Mouse (Mus musculus) cerebellum, adult 9-11 months (tissue): ENCODE measurements around the gene Zc3hc1.

Experiments used
- DNase-seq: peaks from one replicate; pipeline ENCODE4 v3.0.0; 2022

Gene Zc3hc1

GRCm38 (mm10) chr6:30372627-30373369 lies 18.0 kb downstream of the Zc3hc1 start:
- no peak for DNase-seq

DNA sequence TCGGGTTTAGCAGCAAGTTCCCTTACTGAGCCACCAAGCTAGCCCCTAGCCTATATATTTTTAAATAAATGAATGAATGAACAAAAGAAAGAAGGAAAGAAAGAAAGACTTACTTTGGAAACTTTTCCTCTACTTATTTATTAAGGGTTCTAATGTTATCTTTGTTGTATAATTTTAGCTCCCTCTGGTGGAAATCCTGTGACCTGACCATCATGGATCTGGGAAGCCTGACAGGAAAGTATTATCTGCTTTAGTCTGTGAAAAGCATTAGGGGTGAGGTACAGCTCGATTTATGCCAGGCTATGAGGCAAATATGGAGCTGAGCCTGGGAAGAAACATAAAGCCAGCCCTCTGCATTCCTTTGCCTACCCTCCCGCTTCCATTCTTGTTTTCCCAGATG lies 21.5 kb downstream of the Zc3hc1 start:
- DNase-seq: no peak

GRCm38 (mm10) chr6:30363808-30364207 lies 27.0 kb downstream of the Zc3hc1 start:
- no peak for DNase-seq

DNA sequence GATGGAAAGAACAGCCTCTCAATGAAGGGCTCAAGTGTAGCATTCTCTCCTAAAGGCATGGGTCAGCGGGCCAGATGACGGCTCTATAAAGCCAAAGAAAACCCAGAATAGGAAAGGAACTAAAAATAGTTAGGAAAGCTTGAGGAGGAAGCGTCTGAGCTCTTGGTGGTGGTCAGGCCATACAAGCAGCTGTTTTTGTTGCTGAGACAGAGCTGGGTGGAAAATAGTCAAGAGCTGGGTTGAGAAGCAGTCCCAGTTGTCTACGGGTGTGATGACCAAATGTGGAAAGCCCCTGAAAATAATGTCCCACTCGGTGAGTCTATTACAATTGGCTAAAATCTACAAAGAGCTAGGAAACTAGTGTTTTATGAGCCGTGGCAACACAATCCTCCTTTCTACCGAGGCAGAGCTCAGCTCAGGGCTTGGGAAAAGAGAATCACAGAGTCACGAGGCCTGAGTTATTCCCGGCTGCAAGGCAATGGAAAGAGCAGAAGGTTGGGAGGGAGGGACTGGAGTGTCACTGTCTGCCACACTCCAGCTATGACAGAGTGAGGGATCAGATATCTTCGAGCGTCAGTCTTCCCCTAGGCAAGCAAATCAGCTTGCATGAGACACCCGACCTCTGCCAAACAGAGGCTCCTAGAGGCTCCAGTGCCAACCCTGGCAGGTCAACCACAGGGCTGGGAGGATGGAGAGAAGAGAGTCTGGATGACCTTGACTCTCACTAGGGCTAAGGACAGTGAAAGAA lies 30.9 kb downstream of the Zc3hc1 start:
- no peak for DNase-seq

- DNase-seq: peak; percentile 62
Measured at GRCm38 (mm10) chr6:30357561-30358177, 33.2 kb downstream of the Zc3hc1 start.

GRCm38 (mm10) chr6:30356680-30357079 lies 34.1 kb downstream of the Zc3hc1 start:
- DNase-seq: peak; percentile 18

GRCm38 (mm10) chr6:30356161-30356560 lies 34.7 kb downstream of the Zc3hc1 start:
- peak; percentile 55 for DNase-seq

DNA sequence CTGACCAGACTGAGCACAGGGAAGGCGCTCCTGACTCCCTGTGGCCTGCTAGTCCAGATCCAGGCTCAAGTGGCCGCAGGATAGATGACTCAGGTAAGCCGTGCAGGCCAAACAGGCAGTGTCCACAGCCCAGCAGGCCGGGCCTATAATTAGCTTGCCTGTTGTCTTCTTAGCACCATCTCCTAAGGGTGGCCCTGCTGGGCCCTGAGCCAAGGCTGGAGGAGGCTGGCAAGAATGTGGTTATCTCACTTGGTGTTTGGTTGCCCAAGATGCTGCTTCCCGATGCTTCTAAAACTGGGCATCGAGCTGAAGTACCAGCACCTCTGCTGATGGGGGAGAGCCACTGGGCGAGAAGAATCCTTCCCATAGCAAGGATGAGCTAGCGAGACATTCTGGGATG lies 35.1 kb downstream of the Zc3hc1 start:
- peak; percentile 71 for DNase-seq

- DNase-seq: no peak
Measured at GRCm38 (mm10) chr6:30354760-30355159, 36.1 kb downstream of the Zc3hc1 start.

GRCm38 (mm10) chr6:30353661-30354060 lies 37.2 kb downstream of the Zc3hc1 start:
- DNase-seq: no peak

- no peak for DNase-seq
Measured at GRCm38 (mm10) chr6:30352762-30353161, 38.1 kb downstream of the Zc3hc1 start.

- no peak for DNase-seq
Measured at GRCm38 (mm10) chr6:30351290-30351689, 39.5 kb downstream of the Zc3hc1 start.

DNA sequence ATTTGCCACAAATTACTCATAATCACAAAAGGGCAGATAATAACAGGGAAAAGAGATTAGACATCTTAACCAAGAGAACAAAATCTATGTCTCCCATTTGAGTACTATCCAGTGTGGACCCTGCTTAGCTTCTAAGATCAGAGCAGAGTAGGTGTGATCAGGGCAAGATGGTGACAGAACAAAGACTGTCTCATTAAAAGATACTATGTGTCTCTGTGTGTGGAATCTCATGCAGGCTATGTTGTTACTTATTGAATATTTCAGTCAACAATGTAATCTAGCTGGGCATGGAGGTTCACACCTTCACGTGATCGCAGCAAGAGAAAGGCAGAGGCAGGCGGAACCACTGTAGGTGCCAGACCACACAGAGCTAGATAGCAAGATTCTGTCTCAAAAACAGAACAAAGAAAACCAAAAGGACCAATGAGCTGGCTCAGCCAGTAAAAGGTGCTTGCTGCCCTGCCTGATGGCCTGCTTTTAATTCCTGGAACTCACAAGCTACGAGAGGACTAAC lies 43.5 kb downstream of the Zc3hc1 start:
- no peak for DNase-seq

GRCm38 (mm10) chr6:30346737-30347136 lies 44.1 kb downstream of the Zc3hc1 start:
- DNase-seq: no peak

GRCm38 (mm10) chr6:30344032-30344431 lies 46.8 kb downstream of the Zc3hc1 start:
- no peak for DNase-seq

DNA sequence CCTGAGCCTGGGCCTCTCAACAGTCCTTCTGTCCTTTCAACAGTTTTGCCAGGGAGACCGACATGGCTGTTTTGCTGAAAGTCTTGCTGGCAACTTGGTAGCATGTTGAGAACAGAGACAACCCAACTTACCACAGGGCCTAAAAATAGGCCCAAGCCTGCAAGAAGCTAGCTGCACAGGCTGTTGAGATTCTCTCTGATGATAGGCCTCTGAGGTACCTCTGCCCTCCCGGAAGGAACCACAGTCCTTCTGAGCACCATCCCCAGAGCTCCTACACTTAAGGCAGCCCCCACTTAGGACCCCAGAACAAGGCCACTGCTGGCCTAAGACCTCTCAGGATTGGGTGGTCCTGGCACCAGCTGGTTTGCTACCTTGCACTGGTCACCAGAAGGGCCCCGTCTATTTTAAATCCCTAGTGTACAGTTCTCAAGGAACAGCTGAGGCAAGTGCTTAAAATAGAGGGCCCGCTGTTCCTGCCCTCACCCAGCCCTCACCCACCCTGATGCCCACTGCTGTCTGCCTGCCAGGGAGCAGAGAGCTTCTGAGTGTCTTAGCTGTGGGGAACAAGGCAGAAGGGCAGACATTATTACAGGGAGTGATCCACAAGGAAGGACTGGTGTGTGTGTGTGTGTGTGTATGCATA lies 50.5 kb downstream of the Zc3hc1 start:
- DNase-seq: no peak

GRCm38 (mm10) chr6:30336912-30337311 lies 53.9 kb downstream of the Zc3hc1 start:
- DNase-seq: peak; percentile 8

GRCm38 (mm10) chr6:30332262-30332661 lies 58.6 kb downstream of the Zc3hc1 start:
- no peak for DNase-seq

DNA sequence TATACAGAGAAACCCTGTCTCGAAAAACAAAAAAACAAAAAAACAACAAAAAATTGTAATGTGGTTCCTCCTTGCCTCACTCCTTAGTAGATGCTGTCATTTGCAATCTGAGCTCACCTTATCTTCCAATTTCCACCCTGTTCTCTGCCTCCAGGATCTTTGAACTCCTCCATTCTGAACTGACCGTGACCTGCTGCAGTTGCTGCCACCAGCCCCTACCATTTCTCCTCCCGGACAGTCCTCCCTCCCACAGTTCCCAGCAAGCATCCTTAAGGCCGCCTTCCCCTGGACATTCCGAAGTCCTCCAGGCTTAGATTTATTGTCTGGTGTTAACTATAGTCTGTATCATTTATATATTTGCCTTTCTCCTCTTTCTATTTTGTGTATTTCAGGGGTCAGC lies 60.1 kb downstream of the Zc3hc1 start:
- no peak for DNase-seq

DNA sequence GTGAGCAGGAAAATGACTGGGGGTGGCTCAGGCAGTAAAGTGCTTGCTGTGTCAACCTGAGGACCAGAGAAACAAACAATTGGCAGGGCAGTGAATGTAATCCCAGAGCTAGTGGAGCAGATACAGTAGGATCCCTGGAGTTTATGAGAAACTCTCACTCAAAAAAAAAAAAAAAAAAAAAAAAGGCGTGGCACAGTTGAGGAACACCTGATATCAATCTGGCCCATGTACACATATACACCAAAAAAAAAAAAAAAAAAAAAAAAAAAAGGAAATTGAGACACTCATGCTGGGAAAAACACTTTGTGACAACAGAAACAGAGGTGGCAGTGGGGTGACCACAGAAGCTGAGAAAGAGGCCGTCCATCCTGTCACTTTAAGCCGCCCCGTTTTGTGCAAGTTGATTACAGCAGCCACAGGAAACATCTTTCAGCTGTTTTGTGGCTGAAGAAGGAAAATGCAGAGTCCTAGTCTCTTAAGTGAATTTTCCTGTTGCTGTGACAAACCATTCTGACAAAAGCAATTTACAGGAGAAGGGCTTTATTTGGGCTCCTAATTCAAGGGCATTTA lies 64.8 kb downstream of the Zc3hc1 start:
- no peak for DNase-seq

- no peak for DNase-seq
Measured at GRCm38 (mm10) chr6:30321002-30321401, 69.8 kb downstream of the Zc3hc1 start.

DNA sequence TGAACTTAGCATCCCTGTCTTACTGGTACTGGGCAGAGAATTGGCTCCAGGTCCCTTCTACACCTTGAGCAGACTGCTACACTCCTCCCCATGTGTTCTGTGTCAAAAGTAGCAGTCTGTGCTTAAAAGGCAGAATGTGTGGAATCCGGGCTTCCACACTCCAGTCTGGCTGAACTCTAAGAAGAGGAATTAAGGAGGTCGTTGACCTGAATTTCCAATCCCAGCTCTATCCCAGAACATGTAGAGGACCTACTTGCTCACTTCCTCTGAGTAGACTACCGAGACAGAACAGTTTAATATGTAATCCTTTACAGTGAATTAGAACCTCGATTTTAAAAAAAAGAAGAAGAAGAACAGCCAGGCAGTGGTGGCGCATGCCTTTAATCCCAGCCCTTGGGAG lies 71.6 kb downstream of the Zc3hc1 start:
- no peak for DNase-seq
